In the genomic region with DNA sequence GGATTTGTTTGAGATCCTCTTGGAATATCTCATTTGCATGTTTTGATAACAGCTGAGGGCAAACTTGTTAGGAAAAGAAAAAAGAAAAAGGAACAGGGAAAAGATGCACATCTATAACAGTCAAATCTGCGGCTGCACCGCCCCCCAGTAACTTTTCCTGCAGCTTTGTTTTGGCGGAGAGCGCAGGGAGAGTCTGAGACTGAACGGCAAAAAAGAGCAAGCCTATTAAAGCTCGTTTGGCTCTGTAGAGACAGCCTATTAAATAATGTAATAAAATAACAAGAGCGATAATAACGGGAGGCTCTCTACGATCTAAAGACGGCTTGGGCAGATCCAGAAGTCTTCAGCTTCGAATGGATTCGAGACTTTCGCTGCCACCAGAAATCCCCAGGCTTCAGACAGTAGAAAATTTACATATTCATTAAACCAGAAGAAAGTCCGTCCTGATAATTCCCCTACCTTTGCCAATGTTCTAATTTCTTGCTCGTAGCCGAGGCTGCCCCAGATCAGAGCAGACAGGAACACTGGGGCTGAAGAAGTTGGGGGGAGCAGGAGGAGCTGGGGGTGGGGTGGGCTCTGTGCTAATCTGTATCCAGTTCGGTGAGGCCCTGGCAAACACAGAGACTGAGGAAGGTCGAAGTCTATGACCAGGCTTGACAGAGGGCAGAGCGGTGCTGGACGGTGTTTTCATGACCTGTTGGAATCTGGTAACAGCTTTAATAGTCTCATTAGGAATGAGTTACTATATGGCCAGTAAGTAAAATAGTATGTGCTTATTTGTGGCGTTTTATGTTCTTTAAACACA, we compare ENCODE assay signal across 8 mouse cellular contexts. TPM values are rescaled to one million over a fixed set of nuclear protein-coding genes. Genes with fewer than 3 reads are reported as not detected.
DNase-seq lines count a peak whose midpoint lies in the region; ATAC-seq and TF ChIP-seq lines count a peak whose summit lies in the region.

No protein-coding gene starts in this region.

- H3K9me3 ChIP-seq in heart, embryonic 10.5 days = no peaks in the 10 kb centered on the region
- no peaks in the 10 kb centered on the region for H3K9me3 ChIP-seq in kidney, embryonic 16.5 days (ENCODE audit: low read length)

- H3K27ac ChIP-seq in layer of hippocampus, adult 2 months = peak overlapping the region; percentile 72; the same call in 1 of the 2 replicates
- H3K27ac ChIP-seq in heart, embryonic 10.5 days = peak overlapping the region; percentile 13; the same call in 1 of the 2 replicates
- no peak overlapping the region for H3K27ac ChIP-seq in kidney, embryonic 16.5 days (ENCODE audit: low read length)

- H3ac ChIP-seq in myocyte (ENCODE audit: control insufficient read depth, insufficient read length) = no peak overlapping the region

- peak; percentile 52; the same call in 1 of the 2 replicates for ATAC-seq in kidney, embryonic 16.5 days (ENCODE audit: low FRiP score, low TSS enrichment)

- TF ChIP-seq CTCF in layer of hippocampus, adult 2 months (conservative IDR thresholded peaks at IDR 0.05) = no peak

- H3K79me2 ChIP-seq in myocyte (ENCODE audit: control insufficient read depth, insufficient read depth) = peaks cover 14% of the 10 kb centered on the region

- H3K9ac ChIP-seq in kidney, embryonic 16.5 days (replicated peaks; ENCODE audit: low read length) = 0 out of 2 replicates have a peak overlapping the region, but pooled peaks have one; percentile 11

- peaks cover 25% of the 10 kb centered on the region for H3K4me1 ChIP-seq in heart, embryonic 10.5 days
- H3K4me1 ChIP-seq in kidney, embryonic 16.5 days (ENCODE audit: insufficient read depth, low read length) = peaks cover 17% of the 10 kb centered on the region

- WGBS in heart, embryonic 10.5 days = under 1% methylated on average over 21 of the region's 21 CpGs
- under 1% methylated on average over 21 of the region's 21 CpGs for WGBS in kidney, embryonic 16.5 days

- peak overlapping the region; percentile 89 for H3K4me2 ChIP-seq in kidney, embryonic 16.5 days (replicated peaks; ENCODE audit: low read depth, low read length)
- peak overlapping the region; percentile 80 for H3K4me2 ChIP-seq in myocyte (ENCODE audit: low read depth)

- peak overlapping the region; percentile 58 for H3K4me3 ChIP-seq in layer of hippocampus, adult 2 months
- H3K4me3 ChIP-seq in heart, embryonic 10.5 days = peak overlapping the region; percentile 73
- H3K4me3 ChIP-seq in kidney, embryonic 16.5 days (ENCODE audit: low read length) = peak overlapping the region; percentile 61
- H3K4me3 ChIP-seq in myocyte = peak overlapping the region; percentile 56

- H3K36me3 ChIP-seq in heart, embryonic 10.5 days = no peaks in the 10 kb centered on the region
- H3K36me3 ChIP-seq in kidney, embryonic 16.5 days (ENCODE audit: insufficient read depth, low read length) = no peaks in the 10 kb centered on the region
- no peaks in the 10 kb centered on the region for H3K36me3 ChIP-seq in myocyte (ENCODE audit: control insufficient read depth, insufficient read depth)

- no peak for TF ChIP-seq POLR2A in myocyte (IDR thresholded peaks at IDR 0.05; ENCODE audit: insufficient read length, low read depth)

- no peak for DNase-seq in layer of hippocampus, adult 2 months (ENCODE audit: low spot score in 2 of 2)
- DNase-seq in layer of hippocampus, postnatal 36 days = no peak
- DNase-seq in heart, embryonic 10.5 days (ENCODE audit: low spot score) = no peak
- no peak for DNase-seq in ovary, postnatal 14 days (ENCODE audit: low spot score)
- DNase-seq in ovary, adult 18-20 months (ENCODE audit: low spot score) = no peak
- DNase-seq in thymus, adult 18-20 months = no peak

- peaks cover 60% of the 10 kb centered on the region for H3K27me3 ChIP-seq in heart, embryonic 10.5 days (ENCODE audit: insufficient read depth, poor library complexity, severe bottlenecking)
- peaks cover 50% of the 10 kb centered on the region for H3K27me3 ChIP-seq in kidney, embryonic 16.5 days (ENCODE audit: insufficient read depth, low read length)
- H3K27me3 ChIP-seq in myocyte (ENCODE audit: control insufficient read depth, insufficient read depth, insufficient read length) = no peaks in the 10 kb centered on the region

TF ChIP-seq in myocyte, 11 proteins besides CTCF, POLR2A, EP300 and RAD21:
- TF ChIP-seq REST (IDR thresholded peaks at IDR 0.05; ENCODE audit: insufficient read depth, insufficient read length) = no peak
- no peak for TF ChIP-seq E2F4 (IDR thresholded peaks at IDR 0.05; ENCODE audit: insufficient read depth)
- TF ChIP-seq TCF3 (IDR thresholded peaks at IDR 0.05; ENCODE audit: insufficient read length, low read depth) = no peak
- no peak for TF ChIP-seq TCF12 (IDR thresholded peaks at IDR 0.05; ENCODE audit: insufficient read depth, poor library complexity, severe bottlenecking)
- no peak for TF ChIP-seq CEBPB (IDR thresholded peaks at IDR 0.05; ENCODE audit: insufficient read depth, poor library complexity, severe bottlenecking)
- no peak for TF ChIP-seq USF1 (IDR thresholded peaks at IDR 0.05; ENCODE audit: low read depth)
- no peak for TF ChIP-seq POLR2AphosphoS2 (IDR thresholded peaks at IDR 0.05; ENCODE audit: insufficient read length, low read depth)

RNA-seq across cellular contexts. Expression of gene Prrx1, which starts 0.6 kb away (rescaled TPM):
- 1 to 10 TPM; 4.6 to 5.9 TPM for total RNA-seq in layer of hippocampus, adult 2 months (2021)
- 1 to 10 TPM; 5.5 to 5.7 TPM for total RNA-seq in layer of hippocampus, postnatal 36 days (2021)
- polyA plus RNA-seq in heart, embryonic 10.5 days (2016; fragmentation: Nextera tagmentation; extraction: Ambion mirVana) = 7.9 and 20.3 TPM in 2 replicates
- polyA plus RNA-seq in kidney, embryonic 16.5 days (2015; fragmentation: Nextera tagmentation; extraction: Ambion mirVana) = 6.8 and 7.0 TPM in 2 replicates
- 7.0 TPM for polyA plus RNA-seq in myocyte (2012; fragmentation: generic; extraction: Trizol)
